Comparison of ENCODE assay signal across 14 mouse cellular contexts in the genomic region with DNA sequence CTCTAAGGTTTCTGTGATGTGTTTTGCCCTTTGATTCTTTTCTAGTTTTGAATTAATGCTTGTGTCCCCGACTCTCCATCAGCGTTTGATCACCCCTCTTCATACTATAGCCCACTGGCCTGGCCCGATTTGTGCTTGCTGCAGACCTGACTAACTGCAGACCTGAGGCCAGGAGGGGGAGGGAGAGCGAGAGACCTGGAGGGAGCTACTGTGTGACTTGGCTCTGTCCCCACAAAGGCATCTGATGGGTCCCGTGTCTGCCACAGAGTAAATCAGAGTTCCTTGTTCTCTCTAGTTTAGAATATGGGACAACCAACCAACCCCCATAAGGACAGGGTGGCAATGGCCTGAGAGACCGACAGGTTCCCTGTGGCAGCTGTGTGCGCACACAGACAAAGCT.
"Had no signal": no experiment of that assay in that cellular context is flagged by ENCODE, and none has a peak within 500 bp of the region (broad histone marks: within the 10 kb centered on the region; RNA-seq: fewer than 3 reads in every experiment).

No protein-coding gene starts in this region.

- H3K4me3 ChIP-seq: limb, embryonic 10.5 days; limb, embryonic 13.5 days; liver, embryonic 12.5 days; liver, embryonic 15.5 days; lung, embryonic 15.5 days; megakaryocyte, embryonic 14.5 days; midbrain, embryonic 10.5 days; midbrain, embryonic 15.5 days; neural tube, embryonic 13.5 days had no signal

- H3K9ac ChIP-seq: limb, embryonic 13.5 days; liver, embryonic 12.5 days; liver, embryonic 15.5 days; lung, embryonic 15.5 days; midbrain, embryonic 15.5 days; neural tube, embryonic 13.5 days had no signal

- H3K36me3 ChIP-seq: limb, embryonic 10.5 days; limb, embryonic 13.5 days; liver, embryonic 12.5 days; liver, embryonic 15.5 days; lung, embryonic 15.5 days; midbrain, embryonic 10.5 days; midbrain, embryonic 15.5 days; neural tube, embryonic 13.5 days had no signal

- DNase-seq: kidney, postnatal 4 days; liver; lung, postnatal 10 days; thymus, adult 18-20 months; thymus, postnatal 36 days had no signal

- H3K4me1 ChIP-seq: liver, embryonic 12.5 days; lung, embryonic 15.5 days; megakaryocyte, embryonic 14.5 days had no signal

- ATAC-seq: liver, embryonic 12.5 days; midbrain, embryonic 15.5 days had no signal

- H3K9me3 ChIP-seq: limb, embryonic 10.5 days; limb, embryonic 13.5 days; liver, embryonic 12.5 days; liver, embryonic 15.5 days; lung, embryonic 15.5 days; midbrain, embryonic 10.5 days; midbrain, embryonic 15.5 days; neural tube, embryonic 13.5 days had no signal

- H3K27ac ChIP-seq: limb, embryonic 10.5 days; limb, embryonic 13.5 days; liver, embryonic 12.5 days; liver, embryonic 15.5 days; lung, embryonic 15.5 days; midbrain, embryonic 10.5 days; midbrain, embryonic 15.5 days; neural tube, embryonic 13.5 days had no signal

- H3K4me2 ChIP-seq: limb, embryonic 13.5 days; liver, embryonic 12.5 days; liver, embryonic 15.5 days; lung, embryonic 15.5 days; midbrain, embryonic 15.5 days; neural tube, embryonic 13.5 days had no signal

- H3K27me3 ChIP-seq: liver, embryonic 12.5 days; liver, embryonic 15.5 days; lung, embryonic 15.5 days; megakaryocyte, embryonic 14.5 days; midbrain, embryonic 15.5 days; neural tube, embryonic 13.5 days had no signal
